Mouse (Mus musculus) MEL (cell line): ENCODE data around the gene Diexf. TPM values are rescaled to one million over a fixed set of nuclear protein-coding genes. Genes with fewer than 3 reads are reported as not detected.

Experiments used
- DNase-seq: peaks from one replicate; pipeline ENCODE4 v3.0.0; 2011; ENCODE audit warnings: low read depth, low spot score
- H3K27ac ChIP-seq: 2 replicates; pipeline ENCODE4 v1.5.1; 2012; ENCODE audit warnings: low read depth, mild to moderate bottlenecking, control low read depth, low read length, moderate library complexity; ENCODE audit not compliant: control insufficient read depth
- H3K27me3 ChIP-seq, 2 experiments: fragments of 150-350 bp in 1 of 2; sonication (generic) in 1 of 2; 2 replicates each; pipeline ENCODE4 v1.6.1; 2012; ENCODE audit warnings: low read length in 2 of 2, mild to moderate bottlenecking in 2 of 2, improper control_type of control experiment in 1 of 2, moderate library complexity in 1 of 2; ENCODE audit not compliant: insufficient read depth in 2 of 2, control insufficient read depth in 1 of 2
- H3K36me3 ChIP-seq, 2 experiments: 2 replicates each; pipeline ENCODE4 v1.6.1; 2012 to 2014; ENCODE audit warnings: low read length in 2 of 2, improper control_type of control experiment in 1 of 2, inconsistent platforms in 1 of 2, mild to moderate bottlenecking in 1 of 2; ENCODE audit not compliant: insufficient read depth in 2 of 2, control insufficient read depth in 1 of 2
- H3K4me1 ChIP-seq, 2 experiments: fragments of 150-350 bp in 1 of 2; sonication (generic) in 1 of 2; 2 replicates each; pipeline ENCODE4 v1.6.1; 2012; ENCODE audit warnings: low read length in 2 of 2, improper control_type of control experiment in 1 of 2, mild to moderate bottlenecking in 1 of 2; ENCODE audit not compliant: insufficient read depth in 2 of 2, control insufficient read depth in 1 of 2
- H3K4me3 ChIP-seq, 2 experiments: fragments of 150-350 bp in 1 of 2; sonication (generic) in 1 of 2; 2 replicates each; pipeline ENCODE4 v1.5.1; 2012; ENCODE audit warnings: low read depth in 2 of 2, low read length in 2 of 2, mild to moderate bottlenecking in 2 of 2, moderate library complexity in 2 of 2, control low read depth in 1 of 2, improper control_type of control experiment in 1 of 2; ENCODE audit not compliant: control insufficient read depth in 1 of 2, insufficient read depth in 1 of 2
- H3K79me2 ChIP-seq: 2 replicates; pipeline ENCODE4 v1.6.1; 2012; ENCODE audit warnings: mild to moderate bottlenecking, low read length, moderate library complexity; ENCODE audit not compliant: control insufficient read depth, poor library complexity, insufficient read depth
- H3K9ac ChIP-seq: 2 replicates; pipeline ENCODE4 v1.6.1; 2012; ENCODE audit warnings: low read depth, mild to moderate bottlenecking, control low read depth, low read length, moderate library complexity; ENCODE audit not compliant: control insufficient read depth, poor library complexity, severe bottlenecking
- H3K9me3 ChIP-seq: fragments of 150-350 bp; sonication (generic); replicated peaks from 2 replicates; pipeline ENCODE4 v1.6.1; 2012; ENCODE audit warnings: mild to moderate bottlenecking, low read length, improper control_type of control experiment, moderate library complexity; ENCODE audit not compliant: insufficient read depth
- BHLHE40 ChIP-seq: IDR thresholded peaks from 2 replicates; pipeline ENCODE4 v1.6.1; 2012; ENCODE audit warnings: low read depth, mild to moderate bottlenecking, inconsistent platforms, low read length, improper control_type of control experiment, borderline replicate concordance
- CHD1 ChIP-seq: IDR thresholded peaks from 2 replicates; pipeline ENCODE4 v1.6.1; 2012; ENCODE audit warnings: low read depth, mild to moderate bottlenecking, inconsistent platforms, low read length, improper control_type of control experiment
- CTCF ChIP-seq, 3 experiments: IDR thresholded peaks in 2 of 3; conservative IDR thresholded peaks in 1 of 3; 2 replicates each; pipeline ENCODE4 v1.5.1; 2011 to 2012; ENCODE audit warnings: low read length in 3 of 3, low read depth in 2 of 3, mild to moderate bottlenecking in 2 of 3, improper control_type of control experiment in 1 of 3, inconsistent platforms in 1 of 3, mixed read lengths in 1 of 3, moderate library complexity in 1 of 3; ENCODE audit not compliant: control insufficient read depth in 1 of 3, insufficient read depth in 1 of 3, poor library complexity in 1 of 3, severe bottlenecking in 1 of 3
- EP300 ChIP-seq, 2 experiments: IDR thresholded peaks; 2 replicates each; pipeline ENCODE4 v1.6.1; 2011; ENCODE audit warnings: improper control_type of control experiment in 2 of 2, low read length in 2 of 2, low read depth in 1 of 2, mild to moderate bottlenecking in 1 of 2
- ETS1 ChIP-seq: IDR thresholded peaks from 2 replicates; pipeline ENCODE4 v1.6.1; 2012; ENCODE audit warnings: low read depth, mild to moderate bottlenecking, inconsistent platforms, low read length, improper control_type of control experiment, moderate library complexity
- GATA1 ChIP-seq: IDR thresholded peaks from 2 replicates; pipeline ENCODE4 v1.6.1; 2011; ENCODE audit warnings: low read depth, low read length, improper control_type of control experiment
- HCFC1 ChIP-seq: IDR thresholded peaks from 2 replicates; pipeline ENCODE4 v1.6.1; 2012; ENCODE audit warnings: low read depth, mild to moderate bottlenecking, inconsistent platforms, low read length, improper control_type of control experiment, moderate library complexity
- JUND ChIP-seq: IDR thresholded peaks from 2 replicates; pipeline ENCODE4 v1.6.1; 2011; ENCODE audit warnings: low read depth, mild to moderate bottlenecking, improper control_type of control experiment, low read length
- MAX ChIP-seq: IDR thresholded peaks from 2 replicates; pipeline ENCODE4 v1.6.1; 2011; ENCODE audit warnings: low read length, improper control_type of control experiment
- MYC ChIP-seq: IDR thresholded peaks from 2 replicates; pipeline ENCODE4 v1.6.1; 2011; ENCODE audit warnings: low read depth, mild to moderate bottlenecking, low read length, improper control_type of control experiment, moderate library complexity
- NELFE ChIP-seq: IDR thresholded peaks from 2 replicates; pipeline ENCODE4 v1.6.1; 2011; ENCODE audit warnings: low read depth, low read length, improper control_type of control experiment
- POLR2A ChIP-seq, 2 experiments: IDR thresholded peaks; 2 replicates each; pipeline ENCODE4 v1.6.1; 2011 to 2012; ENCODE audit warnings: low read length in 2 of 2, mild to moderate bottlenecking in 2 of 2, control low read depth in 1 of 2, improper control_type of control experiment in 1 of 2, low read depth in 1 of 2, moderate library complexity in 1 of 2; ENCODE audit not compliant: control insufficient read depth in 1 of 2, insufficient read depth in 1 of 2, poor library complexity in 1 of 2
- POLR2AphosphoS2 ChIP-seq: IDR thresholded peaks from 2 replicates; pipeline ENCODE4 v1.6.1; 2011; ENCODE audit warnings: low read length, improper control_type of control experiment
- RAD21 ChIP-seq: IDR thresholded peaks from 2 replicates; pipeline ENCODE4 v1.6.1; 2011; ENCODE audit warnings: mild to moderate bottlenecking, low read depth, low read length, improper control_type of control experiment
- SIN3A ChIP-seq: IDR thresholded peaks from 2 replicates; pipeline ENCODE4 v1.6.1; 2012; ENCODE audit warnings: low read length, improper control_type of control experiment, inconsistent platforms
- TAL1 ChIP-seq: IDR thresholded peaks from 2 replicates; pipeline ENCODE4 v1.6.1; 2012; ENCODE audit warnings: mild to moderate bottlenecking, inconsistent platforms, low read length, moderate library complexity, mixed read lengths
- TBP ChIP-seq: IDR thresholded peaks from 2 replicates; pipeline ENCODE4 v1.8.0; 2011; ENCODE audit warnings: low read depth, low read length, improper control_type of control experiment
- TCF12 ChIP-seq: IDR thresholded peaks from 2 replicates; pipeline ENCODE4 v1.6.1; 2014; ENCODE audit warnings: low read depth, mild to moderate bottlenecking, inconsistent platforms, low read length, improper control_type of control experiment, moderate library complexity
- USF2 ChIP-seq, 2 experiments: IDR thresholded peaks; 2 replicates each; pipeline ENCODE4 v1.6.1; 2011 to 2012; ENCODE audit warnings: improper control_type of control experiment in 2 of 2, low read length in 2 of 2, borderline replicate concordance in 1 of 2, inconsistent platforms in 1 of 2, low read depth in 1 of 2, mild to moderate bottlenecking in 1 of 2; ENCODE audit not compliant: insufficient read depth in 1 of 2
- ZC3H11A ChIP-seq: IDR thresholded peaks from 2 replicates; pipeline ENCODE4 v1.6.1; 2012; ENCODE audit warnings: low read depth, mild to moderate bottlenecking, inconsistent platforms, low read length, improper control_type of control experiment
- ZKSCAN1 ChIP-seq: IDR thresholded peaks from 2 replicates; pipeline ENCODE4 v1.6.1; 2012; ENCODE audit warnings: low read depth, mild to moderate bottlenecking, inconsistent platforms, low read length, improper control_type of control experiment, moderate library complexity
- ZMIZ1 ChIP-seq: IDR thresholded peaks from 2 replicates; pipeline ENCODE4 v1.6.1; 2012; ENCODE audit warnings: low read depth, mild to moderate bottlenecking, inconsistent platforms, low read length, improper control_type of control experiment, moderate library complexity
- ZNF384 ChIP-seq: IDR thresholded peaks from 2 replicates; pipeline ENCODE4 v1.6.1; 2012; ENCODE audit warnings: low read depth, mild to moderate bottlenecking, inconsistent platforms, low read length, improper control_type of control experiment
- polyA plus RNA-seq, 2 experiments: library from polyadenylated mRNA; stranded (reverse) in 1 of 2; unstranded in 1 of 2; fragments of >175 nt in 1 of 2; fragments of >200 nt in 1 of 2; gene quantifications; 2 replicates each; pipeline versions ENCODE4 v1.2.1 to v1.2.4; 2012; ENCODE audit warnings: low replicate concordance in 2 of 2, low read depth in 1 of 2; ENCODE audit not compliant: insufficient read length in 2 of 2, insufficient read depth in 1 of 2, missing spikeins in 1 of 2
- total RNA-seq: library from RNA; depleted of rRNA; stranded (reverse); fragments of 300-350 nt; gene quantifications from 2 replicates; pipeline ENCODE4 v1.2.3, GENCODE M21; 2012

Diexf gene
- total and polyA plus RNA-seq, 3 experiments, result 20.6 to 45.4 TPM; not detected in 1

GRCm38 (mm10) chr1:193102556-193102955 is 27.5 kb downstream of the Diexf start:
- H3K4me1 ChIP-seq, result no peaks in the 10 kb centered on the region
- no peak overlapping the region for H3K4me3 ChIP-seq
- TF ChIP-seq USF2 (IDR thresholded peaks at IDR 0.05; ENCODE audit: borderline replicate concordance in 1 of 2, insufficient read depth in 1 of 2, low read depth in 1 of 2, low read length in 2 of 2) (no peak), HCFC1 (no peak), EP300 (IDR thresholded peaks at IDR 0.05; ENCODE audit: low read depth in 1 of 2, low read length in 2 of 2) (no peak), RAD21 (no peak), SIN3A (no peak), MAX (no peak), TAL1 (no peak), ZNF384 (no peak), MYC (no peak), POLR2A (IDR thresholded peaks at IDR 0.05; ENCODE audit: control insufficient read depth in 1 of 2, insufficient read depth in 1 of 2, low read depth in 1 of 2, low read length in 2 of 2, poor library complexity in 1 of 2) (no peak), POLR2AphosphoS2 (no peak), GATA1 (no peak), NELFE (no peak), CTCF (IDR thresholded peaks at IDR 0.05 in 2 of 3, conservative IDR thresholded peaks at IDR 0.05 in 1 of 3; ENCODE audit: control insufficient read depth in 1 of 3, insufficient read depth in 1 of 3, low read depth in 2 of 3, low read length in 3 of 3, poor library complexity in 1 of 3, severe bottlenecking in 1 of 3) (no peak), BHLHE40 (no peak), TBP (no peak), ZMIZ1 (no peak)
- H3K27me3 ChIP-seq, result no peaks in the 10 kb centered on the region
- no peaks in the 10 kb centered on the region for H3K79me2 ChIP-seq
- no peak for DNase-seq
- H3K27ac ChIP-seq, result no peak overlapping the region
- H3K9ac ChIP-seq, result no peak overlapping the region
- no peaks in the 10 kb centered on the region for H3K9me3 ChIP-seq
- H3K36me3 ChIP-seq, result peaks cover 0 to 2% of the 10 kb centered on the region in 2 experiments; a peak in 1 of 4 replicates

- TF ChIP-seq ZC3H11A (no peak), EP300 (IDR thresholded peaks at IDR 0.05; ENCODE audit: low read depth in 1 of 2, low read length in 2 of 2) (no peak), TCF12 (no peak), ZKSCAN1 (no peak), TAL1 (no peak), CTCF (IDR thresholded peaks at IDR 0.05 in 2 of 3, conservative IDR thresholded peaks at IDR 0.05 in 1 of 3; ENCODE audit: control insufficient read depth in 1 of 3, insufficient read depth in 1 of 3, low read depth in 2 of 3, low read length in 3 of 3, poor library complexity in 1 of 3, severe bottlenecking in 1 of 3) (no peak), ZNF384 (no peak), JUND (no peak), POLR2A (IDR thresholded peaks at IDR 0.05; ENCODE audit: control insufficient read depth in 1 of 2, insufficient read depth in 1 of 2, low read depth in 1 of 2, low read length in 2 of 2, poor library complexity in 1 of 2) (no peak), GATA1 (no peak), CHD1 (no peak), ETS1 (no peak)
- Histone ChIP-seq H3K9ac (no peak overlapping the region), H3K79me2 (no peaks in the 10 kb centered on the region), H3K4me3 (no peak overlapping the region), H3K27ac (no peak overlapping the region), H3K4me1 (no peaks in the 10 kb centered on the region), H3K27me3 (no peaks in the 10 kb centered on the region), H3K36me3 (peaks cover 0 to under 1% of the 10 kb centered on the region in 2 experiments; a peak in 1 of 4 replicates), H3K9me3 (no peaks in the 10 kb centered on the region)
- no peak for DNase-seq
Observed at GRCm38 (mm10) chr1:193102029-193102428, 28.0 kb downstream of the Diexf start.
